Mouse (Mus musculus): ENCODE measurements around the gene Polr2j. TPM values are rescaled to one million over a fixed set of nuclear protein-coding genes. Genes with fewer than 3 reads are reported as not detected.

Polr2j gene
- polyA plus RNA-seq (2014; fragmentation: Illumina TruSeq; extraction: RNeasy Lipid Tissue Mini Kit (QIAGEN cat#74804); ENCODE audit: insufficient read depth, low read depth, low replicate concordance), result 83.0 TPM

DNA sequence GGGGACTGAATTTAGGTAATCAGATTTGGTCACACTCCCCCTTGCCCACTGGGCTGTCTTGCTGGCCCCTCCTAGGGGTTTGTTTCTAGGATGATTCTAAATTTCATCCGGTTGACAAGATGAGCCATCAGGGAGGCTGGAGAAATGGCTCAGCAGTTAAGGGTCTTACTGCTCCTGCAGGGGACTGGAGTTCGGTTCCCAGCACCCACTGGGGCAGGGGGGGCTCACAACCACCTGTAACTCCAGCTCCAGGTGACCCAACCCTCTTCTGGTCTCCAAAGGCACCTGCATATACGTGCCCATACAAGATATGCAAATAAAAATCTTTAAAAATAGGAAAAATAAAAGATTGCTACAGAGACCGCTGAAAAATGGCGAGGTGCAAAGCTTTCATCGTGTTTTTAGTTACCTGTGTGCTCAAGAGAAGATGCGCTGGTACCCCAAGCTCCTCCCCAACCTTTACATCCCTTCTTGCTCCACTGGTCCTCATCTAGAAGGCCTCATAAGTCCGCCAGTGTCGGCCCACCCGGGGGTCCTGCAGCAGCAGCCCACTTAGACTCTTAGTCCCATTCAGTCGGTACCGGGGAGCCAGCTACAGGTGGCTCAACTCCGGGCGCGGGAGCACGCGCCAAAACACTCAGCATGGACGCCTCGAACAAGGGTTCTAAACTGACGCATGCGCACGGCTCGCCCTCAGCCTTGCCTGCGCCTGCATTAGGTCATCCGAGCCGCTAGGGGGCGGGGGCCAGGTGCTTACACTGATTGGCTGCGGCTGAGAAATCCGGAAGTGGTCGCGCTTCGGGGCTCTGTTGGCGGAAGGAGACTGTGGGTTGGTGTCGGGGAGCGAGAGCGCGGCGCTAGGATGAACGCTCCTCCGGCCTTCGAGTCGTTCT lies at the start of gene Polr2j:
Gene Polr2j, plus strand, starts transcription at position 741 of the 893 bp plus-strand sequence.

DNA sequence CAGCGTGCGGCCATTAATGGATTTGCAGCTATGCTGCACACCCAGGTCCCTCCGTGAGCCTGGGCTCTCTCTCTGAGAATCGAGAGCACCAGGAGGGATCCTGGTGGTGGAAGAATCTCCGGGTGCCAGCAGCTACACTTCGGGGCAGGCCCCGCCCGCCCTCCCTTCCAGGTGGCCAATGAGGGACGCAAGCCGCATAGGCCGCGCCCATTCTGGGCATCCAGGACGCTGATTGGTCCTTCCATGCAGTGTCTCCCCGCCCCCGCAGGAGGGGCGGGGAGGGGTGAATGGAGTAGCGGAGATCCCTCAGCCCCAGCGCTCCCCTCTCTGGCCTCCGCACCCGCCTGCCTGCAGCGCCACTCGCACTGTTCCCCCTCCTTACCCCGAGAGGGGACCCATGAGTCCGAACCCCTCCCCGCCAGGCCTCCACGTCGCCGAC lies 32.7 kb upstream of the Polr2j start, which contains the start of gene Rasa4:
Gene Rasa4, plus strand, starts transcription at position 248 of the 439 bp plus-strand sequence.

DNA sequence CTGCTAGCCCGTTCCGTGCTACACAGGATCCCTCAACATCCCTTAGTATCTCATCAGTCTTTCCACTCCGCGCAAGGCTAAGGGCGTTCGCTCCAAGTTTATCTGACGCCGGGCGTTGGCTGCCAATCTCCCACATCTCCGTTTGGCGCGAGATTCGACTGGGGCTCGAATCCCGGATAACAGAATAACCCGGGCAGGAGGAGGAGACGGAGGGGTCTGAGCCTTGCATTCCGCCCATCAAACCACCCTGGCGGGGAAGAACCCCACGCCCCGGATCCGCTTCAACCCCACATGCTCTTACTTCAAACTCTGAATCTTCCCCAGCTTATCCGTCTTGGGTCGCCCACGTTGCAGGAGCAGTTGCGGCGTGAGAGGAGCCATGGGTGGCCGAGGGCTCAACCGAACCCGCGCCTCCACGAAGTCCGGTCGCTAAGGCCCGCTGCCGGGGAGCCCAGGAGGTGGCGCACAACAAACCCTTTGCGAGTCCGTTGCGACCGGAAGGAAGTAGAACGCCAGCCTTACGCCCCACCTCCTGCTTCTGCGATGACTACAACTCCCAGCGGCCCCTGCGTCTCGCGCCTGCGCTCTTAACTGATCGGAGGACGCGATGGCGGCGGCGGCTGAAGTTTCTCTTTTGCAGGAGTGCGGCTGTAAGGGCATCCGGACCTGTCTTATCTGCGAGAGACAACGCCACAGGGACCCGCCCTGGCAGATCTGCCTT lies 19.3 kb downstream of the Polr2j start, which contains the start of the genes Lrwd1 and Alkbh4:
Gene Lrwd1, minus strand, starts transcription at position 504 of the 721 bp plus-strand sequence.
Gene Alkbh4, plus strand, starts transcription at position 576 of the 721 bp plus-strand sequence.

DNA sequence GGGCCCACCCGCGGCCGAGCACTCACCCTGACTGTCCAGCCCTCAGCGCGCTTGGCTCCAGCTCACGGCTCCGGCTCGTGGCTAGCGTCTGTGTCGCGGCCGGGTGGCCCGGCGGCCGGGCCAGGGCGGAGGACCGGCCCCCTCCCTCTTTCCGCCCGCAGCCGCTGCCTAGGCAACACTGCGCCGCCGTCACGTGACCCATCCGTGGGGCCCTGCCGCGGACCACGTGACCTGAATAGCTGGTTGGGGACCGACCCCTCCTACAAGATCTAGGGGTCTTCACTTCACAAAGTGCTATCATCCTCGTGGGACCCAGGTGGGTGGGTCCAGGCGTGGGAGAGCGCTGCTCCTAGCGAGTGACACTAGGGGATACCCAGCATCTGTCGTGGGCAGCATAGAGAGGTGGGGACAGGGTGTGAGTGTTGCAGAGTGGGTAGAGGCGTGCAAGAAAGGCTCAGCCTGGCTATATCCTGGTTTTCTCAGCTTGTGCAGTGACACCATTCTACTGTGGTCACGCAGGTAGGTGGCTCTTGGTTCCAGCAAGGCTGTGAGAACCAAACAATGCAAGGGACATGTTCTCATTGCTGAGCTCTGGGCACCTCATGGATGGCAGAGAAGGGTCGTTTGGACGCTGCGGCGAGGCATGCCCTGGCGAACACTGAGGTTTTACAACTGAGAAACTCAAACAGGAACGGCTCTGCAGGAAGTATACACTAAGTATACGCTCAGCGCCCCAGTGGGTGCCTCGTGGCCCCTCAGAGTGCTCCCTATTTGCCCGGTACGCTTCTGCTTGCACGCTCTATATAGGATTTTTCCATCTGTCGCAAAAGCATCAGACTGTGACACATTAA lies 54.3 kb downstream of the Polr2j start, which contains the start of gene Orai2:
Gene Orai2, minus strand, starts transcription at position 202 of the 851 bp plus-strand sequence.

Other genes with a start within 250 kb of the Polr2j start
- 179 TPM for gene Hspb1, start 228.7 kb upstream of the Polr2j start, polyA plus RNA-seq (2014; fragmentation: Illumina TruSeq; extraction: RNeasy Lipid Tissue Mini Kit (QIAGEN cat#74804); ENCODE audit: insufficient read depth, low read depth, low replicate concordance)
- 53.1 TPM for gene Ywhag, start 182.0 kb upstream of the Polr2j start, polyA plus RNA-seq (2014; fragmentation: Illumina TruSeq; extraction: RNeasy Lipid Tissue Mini Kit (QIAGEN cat#74804); ENCODE audit: insufficient read depth, low read depth, low replicate concordance)
- gene Ssc4d, start 142.1 kb upstream of the Polr2j start, polyA plus RNA-seq (2014; fragmentation: Illumina TruSeq; extraction: RNeasy Lipid Tissue Mini Kit (QIAGEN cat#74804); ENCODE audit: insufficient read depth, low read depth, low replicate concordance), result 1.0 TPM
- gene Zp3, start 136.5 kb upstream of the Polr2j start, polyA plus RNA-seq (2014; fragmentation: Illumina TruSeq; extraction: RNeasy Lipid Tissue Mini Kit (QIAGEN cat#74804); ENCODE audit: insufficient read depth, low read depth, low replicate concordance), result not detected
- 9.9 TPM for gene Dtx2, start 121.8 kb upstream of the Polr2j start, polyA plus RNA-seq (2014; fragmentation: Illumina TruSeq; extraction: RNeasy Lipid Tissue Mini Kit (QIAGEN cat#74804); ENCODE audit: insufficient read depth, low read depth, low replicate concordance)
- 31.1 TPM for gene Upk3b, start 78.1 kb upstream of the Polr2j start, polyA plus RNA-seq (2014; fragmentation: Illumina TruSeq; extraction: RNeasy Lipid Tissue Mini Kit (QIAGEN cat#74804); ENCODE audit: insufficient read depth, low read depth, low replicate concordance)
- gene Upk3bl, start 62.1 kb upstream of the Polr2j start, polyA plus RNA-seq (2014; fragmentation: Illumina TruSeq; extraction: RNeasy Lipid Tissue Mini Kit (QIAGEN cat#74804); ENCODE audit: insufficient read depth, low read depth, low replicate concordance), result not detected
- gene Rasa4, start 32.7 kb upstream of the Polr2j start, polyA plus RNA-seq (2014; fragmentation: Illumina TruSeq; extraction: RNeasy Lipid Tissue Mini Kit (QIAGEN cat#74804); ENCODE audit: insufficient read depth, low read depth, low replicate concordance), result 7.2 TPM
- 11.3 TPM for gene Lrwd1, start 19.4 kb downstream of the Polr2j start, polyA plus RNA-seq (2014; fragmentation: Illumina TruSeq; extraction: RNeasy Lipid Tissue Mini Kit (QIAGEN cat#74804); ENCODE audit: insufficient read depth, low read depth, low replicate concordance)
- 7.6 TPM for gene Alkbh4, start 19.5 kb downstream of the Polr2j start, polyA plus RNA-seq (2014; fragmentation: Illumina TruSeq; extraction: RNeasy Lipid Tissue Mini Kit (QIAGEN cat#74804); ENCODE audit: insufficient read depth, low read depth, low replicate concordance)
- 7.5 TPM for gene Orai2, start 54.1 kb downstream of the Polr2j start, polyA plus RNA-seq (2014; fragmentation: Illumina TruSeq; extraction: RNeasy Lipid Tissue Mini Kit (QIAGEN cat#74804); ENCODE audit: insufficient read depth, low read depth, low replicate concordance)
- gene Prkrip1, start 82.3 kb downstream of the Polr2j start, polyA plus RNA-seq (2014; fragmentation: Illumina TruSeq; extraction: RNeasy Lipid Tissue Mini Kit (QIAGEN cat#74804); ENCODE audit: insufficient read depth, low read depth, low replicate concordance), result 27.5 TPM
- gene Sh2b2, start 129.9 kb downstream of the Polr2j start, polyA plus RNA-seq (2014; fragmentation: Illumina TruSeq; extraction: RNeasy Lipid Tissue Mini Kit (QIAGEN cat#74804); ENCODE audit: insufficient read depth, low read depth, low replicate concordance), result 2.1 TPM